Mouse (Mus musculus) limb, embryonic 11.5 days (tissue): Measurements from ENCODE around the gene Dock7. TPM values are rescaled to one million over a fixed set of nuclear protein-coding genes. Genes with fewer than 3 reads are reported as not detected.

Experiments
- ATAC-seq: fragments of 200-750 bp; cut with Nextera tagmentation; 2 replicates; pipeline ENCODE4 v1.8.0; 2017; ENCODE audit warnings: low read depth; ENCODE audit not compliant: insufficient number of reproducible peaks, low FRiP score, low TSS enrichment
- DNase-seq: peaks from one replicate; pipeline ENCODE4 v3.0.0-alpha.2; 2015; ENCODE audit warnings: low spot score
- H3K27ac ChIP-seq: fragments of 300-500 bp; sonication (generic); replicated peaks from 2 replicates; pipeline ENCODE4 v1.5.1; 2014; ENCODE audit warnings: low read depth, mild to moderate bottlenecking, low read length
- H3K27me3 ChIP-seq: fragments of 300-500 bp; sonication (generic); 2 replicates; pipeline ENCODE4 v1.6.1; 2014; ENCODE audit warnings: mild to moderate bottlenecking, low read length, mixed read lengths; ENCODE audit not compliant: control insufficient read depth, insufficient read depth
- H3K36me3 ChIP-seq: fragments of 300-500 bp; sonication (generic); 2 replicates; pipeline ENCODE4 v1.6.1; 2014; ENCODE audit warnings: mild to moderate bottlenecking, low read length, moderate library complexity, mixed read lengths; ENCODE audit not compliant: control insufficient read depth, insufficient read depth
- H3K4me1 ChIP-seq: fragments of 300-500 bp; sonication (generic); 2 replicates; pipeline ENCODE4 v1.6.1; 2014; ENCODE audit warnings: low read length, mixed read lengths; ENCODE audit not compliant: control insufficient read depth, insufficient read depth
- H3K4me2 ChIP-seq: fragments of 300-500 bp; sonication (generic); 2 replicates; pipeline ENCODE4 v1.6.1; 2014; ENCODE audit warnings: low read depth, mild to moderate bottlenecking, moderate library complexity; ENCODE audit not compliant: severe bottlenecking
- H3K4me3 ChIP-seq: fragments of 300-500 bp; sonication (generic); 2 replicates; pipeline ENCODE4 v1.5.1; 2014; ENCODE audit warnings: low read depth, low read length
- H3K9ac ChIP-seq: fragments of 300-500 bp; sonication (generic); 2 replicates; pipeline ENCODE4 v1.6.1; 2014; ENCODE audit warnings: mild to moderate bottlenecking, low read length
- H3K9me3 ChIP-seq: fragments of 300-500 bp; sonication (generic); 2 replicates; pipeline ENCODE4 v1.6.1; 2016; ENCODE audit warnings: low read length; ENCODE audit not compliant: control insufficient read depth
- WGBS: fragments of 180-500 bp; shearing (Covaris S2); extraction: QIAGEN DNeasy Blood & Tissue Kit; methylation state at CpG from one replicate; pipeline ENCODE4 v1.1.7; 2014; 5-methylcytosine and 5-hydroxymethylcytosine counted together
- polyA plus RNA-seq: library from polyadenylated mRNA; unstranded; fragments of >200 nt; fragmentation: Nextera tagmentation; extraction: Ambion mirVana; gene quantifications from 2 replicates; pipeline ENCODE4 v1.2.1, GENCODE M21; 2014

Dock7 gene
- polyA plus RNA-seq, 1 experiment from 2014 or later = 96.2 TPM

- ATAC-seq = no peak
- no peaks in the 10 kb centered on the region for H3K36me3 ChIP-seq
- DNase-seq = no peak
- peaks cover 4% of the 10 kb centered on the region; the same call in 1 of the 2 replicates for H3K4me1 ChIP-seq
- no peak overlapping the region for H3K4me3 ChIP-seq
- no peak overlapping the region for H3K4me2 ChIP-seq
- H3K27me3 ChIP-seq = no peaks in the 10 kb centered on the region
- no peak overlapping the region for H3K9ac ChIP-seq
- no peaks in the 10 kb centered on the region for H3K9me3 ChIP-seq
- no peak overlapping the region for H3K27ac ChIP-seq
- 86% methylated on average over 3 of the region's 3 CpGs for WGBS
Measured at GRCm38 (mm10) chr4:99111670-99112069, 9.0 kb downstream of the Dock7 start.

DNA sequence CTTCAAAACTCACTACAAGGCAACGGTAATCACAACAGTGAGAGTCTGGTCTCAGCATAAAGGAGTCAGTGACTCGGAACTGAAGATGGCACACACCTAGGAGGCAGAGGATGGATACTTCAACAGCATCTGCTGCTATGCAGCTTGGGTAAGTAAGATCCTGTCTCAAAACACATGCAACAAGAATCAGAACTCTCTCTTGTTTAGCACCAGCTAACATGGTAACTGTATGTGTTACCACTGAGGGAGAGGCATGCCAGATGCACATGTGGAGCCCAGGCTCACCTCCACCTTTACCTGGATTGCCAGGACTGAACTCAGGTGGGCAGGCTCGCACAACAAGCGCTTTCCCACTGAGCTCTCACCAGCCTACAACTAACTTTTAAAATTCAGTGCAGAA lies 11.9 kb downstream of the Dock7 start:
- Histone ChIP-seq H3K9me3 (no peaks in the 10 kb centered on the region), H3K36me3 (no peaks in the 10 kb centered on the region), H3K4me1 (peaks cover 4% of the 10 kb centered on the region; the same call in 1 of the 2 replicates), H3K4me3 (no peak overlapping the region), H3K27ac (no peak overlapping the region), H3K27me3 (no peaks in the 10 kb centered on the region), H3K9ac (no peak overlapping the region), H3K4me2 (no peak overlapping the region)
- DNase-seq = no peak
- no peak for ATAC-seq
- 91% methylated on average over 4 of the region's 4 CpGs for WGBS

GRCm38 (mm10) chr4:99102846-99103245 lies 17.9 kb downstream of the Dock7 start:
- DNase-seq (no peak), ATAC-seq (no peak)
- peaks cover 2% of the 10 kb centered on the region; the same call in 1 of the 2 replicates for H3K4me1 ChIP-seq
- no peak overlapping the region for H3K4me3 ChIP-seq
- no peaks in the 10 kb centered on the region for H3K9me3 ChIP-seq
- H3K36me3 ChIP-seq = no peaks in the 10 kb centered on the region
- no peak overlapping the region for H3K4me2 ChIP-seq
- no peak overlapping the region for H3K9ac ChIP-seq
- H3K27ac ChIP-seq = no peak overlapping the region
- H3K27me3 ChIP-seq = no peaks in the 10 kb centered on the region
- WGBS = 89% methylated on average over 3 of the region's 3 CpGs

DNA sequence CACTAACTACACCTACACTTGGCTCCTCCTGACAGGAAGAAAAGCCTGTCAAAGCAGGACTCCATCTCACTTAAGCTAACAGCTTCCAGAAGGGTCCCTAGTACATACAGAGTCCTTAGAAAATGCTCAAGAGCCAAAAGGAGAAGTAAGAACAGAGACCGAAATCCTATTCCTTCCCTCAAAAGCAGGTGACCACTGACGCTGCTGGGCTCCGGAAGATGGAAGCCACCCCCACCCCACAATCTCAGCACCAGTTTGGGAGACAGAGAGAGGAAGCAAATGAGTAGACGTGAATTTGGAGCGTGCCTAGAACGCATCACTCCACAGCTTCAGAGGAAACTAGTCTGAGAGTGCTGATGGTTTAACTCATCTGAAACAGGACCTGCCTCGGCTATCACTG lies 20.0 kb downstream of the Dock7 start:
- H3K4me3 ChIP-seq = no peak overlapping the region
- no peaks in the 10 kb centered on the region for H3K9me3 ChIP-seq
- ATAC-seq (no peak), DNase-seq (no peak)
- 87% methylated on average over 7 of the region's 7 CpGs for WGBS
- no peaks in the 10 kb centered on the region for H3K27me3 ChIP-seq
- no peak overlapping the region for H3K9ac ChIP-seq
- H3K4me2 ChIP-seq = no peak overlapping the region
- no peak overlapping the region for H3K27ac ChIP-seq
- H3K36me3 ChIP-seq = no peaks in the 10 kb centered on the region
- no peaks in the 10 kb centered on the region for H3K4me1 ChIP-seq

GRCm38 (mm10) chr4:99091777-99092176 lies 28.9 kb downstream of the Dock7 start:
- no peaks in the 10 kb centered on the region for H3K36me3 ChIP-seq
- no peaks in the 10 kb centered on the region for H3K27me3 ChIP-seq
- WGBS = 89% methylated on average over 3 of the region's 3 CpGs
- H3K4me2 ChIP-seq = no peak overlapping the region
- no peaks in the 10 kb centered on the region for H3K4me1 ChIP-seq
- no peak overlapping the region for H3K9ac ChIP-seq
- no peak overlapping the region for H3K27ac ChIP-seq
- no peaks in the 10 kb centered on the region for H3K9me3 ChIP-seq
- no peak for ATAC-seq
- H3K4me3 ChIP-seq = no peak overlapping the region
- DNase-seq = no peak

- Histone ChIP-seq H3K36me3 (no peaks in the 10 kb centered on the region), H3K4me3 (no peak overlapping the region), H3K27ac (no peak overlapping the region), H3K9me3 (no peaks in the 10 kb centered on the region), H3K4me1 (no peaks in the 10 kb centered on the region), H3K9ac (no peak overlapping the region), H3K4me2 (no peak overlapping the region), H3K27me3 (no peaks in the 10 kb centered on the region)
- ATAC-seq = no peak
- DNase-seq = no peak
- WGBS = 59% methylated on average over 3 of the region's 3 CpGs
Measured at GRCm38 (mm10) chr4:99091151-99091701, 29.5 kb downstream of the Dock7 start.

- WGBS = 94% methylated on average over 17 of the region's 17 CpGs
- Histone ChIP-seq H3K4me3 (no peak overlapping the region), H3K36me3 (no peaks in the 10 kb centered on the region), H3K4me2 (no peak overlapping the region), H3K4me1 (no peaks in the 10 kb centered on the region), H3K27me3 (no peaks in the 10 kb centered on the region), H3K27ac (no peak overlapping the region), H3K9me3 (no peaks in the 10 kb centered on the region), H3K9ac (no peak overlapping the region)
- DNase-seq (no peak), ATAC-seq (no peak)
Measured at GRCm38 (mm10) chr4:99087760-99088485, 32.8 kb downstream of the Dock7 start.

DNA sequence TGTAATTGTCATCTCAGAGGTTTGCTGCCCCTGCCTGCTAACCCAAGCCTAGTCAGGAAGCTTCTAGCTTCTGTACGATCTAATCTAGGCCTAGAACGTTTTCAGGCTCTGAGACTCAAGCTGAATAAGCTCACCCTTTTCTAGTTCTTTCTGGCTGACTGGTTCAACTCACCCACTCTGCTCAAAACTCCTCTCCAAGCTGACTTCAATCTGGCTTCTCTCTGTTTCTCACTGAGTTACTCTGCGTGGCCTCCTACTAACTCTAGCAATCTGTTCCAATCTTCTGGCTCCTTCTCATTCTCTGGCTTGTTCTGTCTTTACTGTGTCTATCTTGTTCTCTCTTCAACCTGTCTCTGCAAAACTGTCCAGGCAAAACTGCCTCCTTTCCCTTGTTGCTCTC lies 36.9 kb downstream of the Dock7 start:
- no peak overlapping the region for H3K27ac ChIP-seq
- no peak overlapping the region for H3K4me2 ChIP-seq
- 89% methylated on average over 3 of the region's 3 CpGs for WGBS
- H3K9me3 ChIP-seq = no peaks in the 10 kb centered on the region
- H3K4me1 ChIP-seq = no peaks in the 10 kb centered on the region
- DNase-seq = no peak
- H3K9ac ChIP-seq = no peak overlapping the region
- ATAC-seq = no peak
- H3K27me3 ChIP-seq = no peaks in the 10 kb centered on the region
- no peak overlapping the region for H3K4me3 ChIP-seq
- H3K36me3 ChIP-seq = peaks cover 3% of the 10 kb centered on the region; the same call in 1 of the 2 replicates
